Mouse (Mus musculus) stomach, embryonic 14.5 days (tissue): ENCODE measurements around the gene Mybpc3. TPM values are rescaled to one million over a fixed set of nuclear protein-coding genes. Genes with fewer than 3 reads are reported as not detected.

Experiments used
- ATAC-seq: fragments of 200-750 bp; cut with Nextera tagmentation; 2 replicates; pipeline ENCODE4 v1.8.0; 2017; ENCODE audit warnings: low read depth, moderate TSS enrichment; ENCODE audit not compliant: insufficient number of reproducible peaks, insufficient read depth, low FRiP score
- H3K27ac ChIP-seq: fragments of 300-500 bp; sonication (generic); 2 replicates; pipeline ENCODE4 v1.5.1; 2014; ENCODE audit warnings: mild to moderate bottlenecking, low read length, moderate library complexity, mixed read lengths
- H3K27me3 ChIP-seq: fragments of 300-500 bp; sonication (generic); 2 replicates; pipeline ENCODE4 v1.6.1; 2014; ENCODE audit warnings: low read length, control low read depth, mixed read lengths; ENCODE audit not compliant: control insufficient read depth, insufficient read depth
- H3K36me3 ChIP-seq: fragments of 300-500 bp; sonication (generic); 2 replicates; pipeline ENCODE4 v1.6.1; 2014; ENCODE audit warnings: mild to moderate bottlenecking, control low read depth, low read length, moderate library complexity, mixed read lengths; ENCODE audit not compliant: control insufficient read depth, insufficient read depth
- H3K4me1 ChIP-seq: fragments of 300-500 bp; sonication (generic); 2 replicates; pipeline ENCODE4 v1.6.1; 2014; ENCODE audit warnings: low read length, control low read depth, mixed read lengths; ENCODE audit not compliant: control insufficient read depth, insufficient read depth
- H3K4me2 ChIP-seq: fragments of 300-500 bp; sonication (generic); replicated peaks from 2 replicates; pipeline ENCODE4 v1.6.1; 2014; ENCODE audit warnings: low read depth, low read length, control low read depth
- H3K4me3 ChIP-seq: fragments of 300-500 bp; sonication (generic); 2 replicates; pipeline ENCODE4 v1.5.1; 2014; ENCODE audit warnings: low read depth, low read length, control low read depth
- H3K9ac ChIP-seq: fragments of 300-500 bp; sonication (generic); replicated peaks from 2 replicates; pipeline ENCODE4 v1.6.1; 2014; ENCODE audit warnings: low read depth, mild to moderate bottlenecking, control low read depth, low read length, moderate library complexity, mixed read lengths
- H3K9me3 ChIP-seq: fragments of 300-500 bp; sonication (generic); 2 replicates; pipeline ENCODE4 v1.6.1; 2016; ENCODE audit warnings: low read depth, low read length, control low read depth; ENCODE audit not compliant: control insufficient read depth
- WGBS: fragments of 180-500 bp; shearing (Covaris S2); extraction: QIAGEN DNeasy Blood & Tissue Kit; methylation state at CpG from one replicate; pipeline ENCODE4 v1.1.7; 2014; 5-methylcytosine and 5-hydroxymethylcytosine counted together
- polyA plus RNA-seq: library from polyadenylated mRNA; unstranded; fragments of >200 nt; fragmentation: Nextera tagmentation; extraction: Ambion mirVana; gene quantifications from 2 replicates; pipeline ENCODE4 v1.2.1, GENCODE M21; 2014

Gene Mybpc3
- polyA plus RNA-seq, 1 experiment from 2014 or later: 0.42 TPM

DNA sequence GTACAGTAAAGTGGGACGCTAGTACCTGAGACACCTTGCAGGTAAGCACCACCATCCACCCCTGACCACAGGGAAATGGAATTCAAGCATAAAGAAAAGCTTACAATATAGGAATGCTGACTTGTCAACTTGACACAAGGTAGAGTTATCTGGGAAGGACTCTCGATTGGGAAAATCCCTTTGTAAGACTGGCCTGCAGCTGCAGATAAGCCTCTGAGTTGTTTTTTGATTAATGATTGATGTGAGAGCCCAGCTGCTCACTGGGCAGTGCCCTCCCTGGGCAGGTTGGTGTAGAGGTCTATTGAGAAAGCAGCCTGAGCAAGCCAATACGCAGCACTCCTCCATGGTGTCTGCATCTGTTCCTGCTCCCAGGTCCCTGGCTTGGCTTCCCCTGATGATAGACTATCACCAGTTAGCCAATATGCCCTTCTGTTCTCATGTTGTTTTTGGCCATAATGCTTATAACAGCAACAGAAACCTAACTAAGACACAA lies 35.0 kb downstream of the Mybpc3 start:
- no peaks in the 10 kb centered on the region for H3K27me3 ChIP-seq
- no peak overlapping the region for H3K4me3 ChIP-seq
- H3K4me2 ChIP-seq: no peak overlapping the region
- H3K27ac ChIP-seq: no peak overlapping the region
- 68% methylated on average over 3 of the region's 3 CpGs for WGBS
- H3K4me1 ChIP-seq: no peaks in the 10 kb centered on the region
- H3K9ac ChIP-seq: no peak overlapping the region
- no peaks in the 10 kb centered on the region for H3K9me3 ChIP-seq
- no peak for ATAC-seq
- peaks cover 12% of the 10 kb centered on the region; the same call in 1 of the 2 replicates for H3K36me3 ChIP-seq

DNA sequence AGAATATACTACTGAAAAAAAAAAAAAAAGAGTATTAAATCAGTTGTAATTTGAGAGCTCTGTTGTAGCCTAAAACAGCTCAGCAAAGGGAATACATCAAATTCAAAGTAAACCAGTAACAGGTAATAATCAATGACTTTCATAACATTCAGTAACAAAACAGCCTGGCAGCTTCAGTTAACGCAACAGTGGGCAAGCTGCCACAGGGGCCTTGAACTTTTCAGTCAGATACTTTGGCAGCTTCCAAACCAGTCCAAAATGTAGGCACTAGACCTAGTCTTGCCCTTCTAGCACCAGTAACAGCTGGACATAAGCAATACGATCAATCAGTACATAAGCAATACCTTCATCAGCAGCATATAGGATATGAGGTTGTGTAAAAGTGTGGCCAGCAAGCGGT lies 36.1 kb downstream of the Mybpc3 start:
- Histone ChIP-seq H3K4me2 (no peak overlapping the region), H3K9ac (no peak overlapping the region), H3K9me3 (no peaks in the 10 kb centered on the region), H3K4me3 (no peak overlapping the region), H3K36me3 (peaks cover 14% of the 10 kb centered on the region; the same call in 1 of the 2 replicates), H3K27ac (no peak overlapping the region), H3K27me3 (no peaks in the 10 kb centered on the region), H3K4me1 (no peaks in the 10 kb centered on the region)
- WGBS: 97% methylated on average over 3 of the region's 3 CpGs
- ATAC-seq: no peak

DNA sequence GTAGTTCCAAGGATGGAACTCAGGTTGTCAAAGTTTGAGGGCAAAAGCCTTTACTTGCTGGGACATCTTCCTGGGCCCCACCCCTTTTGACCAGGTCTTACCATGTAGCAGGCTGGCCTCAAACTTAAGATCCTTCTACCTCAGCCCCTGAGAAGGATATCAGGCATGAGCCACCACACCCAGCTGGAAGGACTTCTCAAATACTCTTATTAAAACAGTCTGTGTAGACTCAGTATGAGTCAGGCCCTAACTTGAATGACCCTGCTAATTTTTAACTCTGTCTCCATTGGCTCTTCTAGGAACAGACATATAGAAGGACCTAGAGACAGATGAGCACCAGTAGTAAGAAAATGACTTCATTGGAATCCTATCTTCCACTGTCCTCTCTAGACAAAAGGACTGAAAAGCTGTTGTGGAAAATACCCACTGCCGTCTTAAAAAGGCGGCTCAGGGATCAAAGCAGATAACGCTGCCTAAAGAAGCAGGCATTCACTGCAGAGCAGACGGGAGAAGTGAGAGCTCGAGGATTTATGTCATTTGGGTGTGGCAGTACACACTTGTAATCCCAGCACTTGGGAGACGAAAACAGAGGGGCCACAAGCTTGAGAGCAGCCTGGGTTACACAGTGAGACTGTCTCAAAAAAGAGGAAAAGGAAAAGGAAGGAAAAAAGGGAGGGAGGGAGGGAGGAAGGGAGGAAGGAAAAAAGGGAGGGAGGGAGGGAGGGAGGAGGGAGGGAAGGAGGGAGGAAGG lies 39.2 kb downstream of the Mybpc3 start:
- WGBS: 37% methylated on average over 6 of the region's 6 CpGs
- no peak overlapping the region for H3K4me3 ChIP-seq
- H3K27ac ChIP-seq: peak overlapping the region; percentile 21; the same call in 1 of the 2 replicates
- H3K9ac ChIP-seq: no peak overlapping the region
- H3K9me3 ChIP-seq: no peaks in the 10 kb centered on the region
- no peak overlapping the region for H3K4me2 ChIP-seq
- peaks cover 19% of the 10 kb centered on the region; the same call in 1 of the 2 replicates for H3K36me3 ChIP-seq
- H3K27me3 ChIP-seq: no peaks in the 10 kb centered on the region
- no peaks in the 10 kb centered on the region for H3K4me1 ChIP-seq
- ATAC-seq: peak; percentile 49; the same call in 1 of the 2 replicates

DNA sequence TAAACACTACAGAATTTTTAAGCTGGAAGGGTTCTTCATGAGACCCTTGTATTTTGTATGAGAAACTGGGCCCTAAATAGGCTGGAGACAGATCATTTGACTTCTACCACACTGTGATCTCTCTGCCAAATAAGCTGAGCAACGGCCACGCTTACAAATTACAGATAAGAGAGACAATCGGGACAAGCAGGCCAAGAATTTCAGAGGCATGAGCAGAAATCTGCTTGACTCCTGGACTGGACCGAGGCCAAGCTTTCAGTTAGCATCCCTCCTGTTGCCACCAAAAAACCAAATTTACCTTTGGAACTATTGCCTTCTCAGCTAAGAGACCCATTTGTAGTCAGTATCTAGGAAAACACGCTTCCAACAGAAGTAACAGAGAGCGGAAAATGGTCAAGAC lies 42.6 kb downstream of the Mybpc3 start:
- H3K27ac ChIP-seq: no peak overlapping the region
- no peaks in the 10 kb centered on the region for H3K4me1 ChIP-seq
- H3K36me3 ChIP-seq: peaks cover 21% of the 10 kb centered on the region; the same call in 1 of the 2 replicates
- 78% methylated on average over 6 of the region's 6 CpGs for WGBS
- no peak overlapping the region for H3K9ac ChIP-seq
- H3K9me3 ChIP-seq: no peaks in the 10 kb centered on the region
- no peak overlapping the region for H3K4me2 ChIP-seq
- no peak overlapping the region for H3K4me3 ChIP-seq
- no peaks in the 10 kb centered on the region for H3K27me3 ChIP-seq
- no peak for ATAC-seq

DNA sequence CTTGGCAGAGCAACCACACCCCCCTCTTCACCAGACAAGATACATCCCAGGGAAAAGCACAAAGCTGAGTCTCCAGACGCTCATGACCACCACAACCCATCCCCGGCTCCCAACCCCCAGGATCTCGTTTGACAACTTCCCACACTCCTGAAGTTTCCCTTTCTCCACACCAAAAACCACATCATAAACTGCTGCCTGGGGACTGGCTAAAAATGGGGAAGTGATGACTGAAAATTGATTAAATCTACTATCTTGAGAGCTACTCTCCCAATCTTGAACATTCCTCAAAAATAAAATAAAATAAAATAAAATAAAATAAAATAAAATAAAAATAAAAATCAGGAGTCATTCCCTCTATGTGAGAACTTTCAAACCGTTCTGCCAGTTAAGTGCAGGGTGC lies 45.0 kb downstream of the Mybpc3 start:
- H3K4me3 ChIP-seq: no peak overlapping the region
- no peaks in the 10 kb centered on the region for H3K27me3 ChIP-seq
- peaks cover 24% of the 10 kb centered on the region; the same call in 1 of the 2 replicates for H3K36me3 ChIP-seq
- ATAC-seq: no peak
- no peak overlapping the region for H3K27ac ChIP-seq
- H3K4me2 ChIP-seq: no peak overlapping the region
- H3K9me3 ChIP-seq: no peaks in the 10 kb centered on the region
- WGBS: 83% methylated on average over 4 of the region's 4 CpGs
- no peak overlapping the region for H3K9ac ChIP-seq
- no peaks in the 10 kb centered on the region for H3K4me1 ChIP-seq

DNA sequence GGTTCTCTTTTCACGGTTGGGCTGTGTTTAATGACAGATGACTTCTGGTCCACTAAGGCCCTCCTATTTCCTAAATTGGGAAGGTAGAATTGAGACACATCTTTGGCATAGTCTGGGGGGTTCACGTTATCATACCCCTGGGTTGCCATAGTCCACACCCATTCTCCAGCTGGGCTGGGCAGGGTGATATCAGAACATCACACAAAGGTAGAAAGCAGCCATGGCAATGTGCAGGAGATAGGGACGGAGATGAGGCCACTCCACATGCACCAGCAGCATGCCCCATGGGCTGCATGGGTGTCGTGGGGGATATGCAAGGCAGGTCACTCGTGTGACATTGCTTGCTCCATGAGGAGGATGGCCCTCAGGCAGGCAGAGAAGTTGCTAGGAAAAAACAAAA lies 45.6 kb downstream of the Mybpc3 start:
- Histone ChIP-seq H3K4me3 (no peak overlapping the region), H3K4me2 (no peak overlapping the region), H3K27me3 (no peaks in the 10 kb centered on the region), H3K9ac (no peak overlapping the region), H3K36me3 (peaks cover 22% of the 10 kb centered on the region; the same call in 1 of the 2 replicates), H3K27ac (no peak overlapping the region), H3K9me3 (no peaks in the 10 kb centered on the region), H3K4me1 (no peaks in the 10 kb centered on the region)
- 80% methylated on average over 5 of the region's 5 CpGs for WGBS
- ATAC-seq: no peak

DNA sequence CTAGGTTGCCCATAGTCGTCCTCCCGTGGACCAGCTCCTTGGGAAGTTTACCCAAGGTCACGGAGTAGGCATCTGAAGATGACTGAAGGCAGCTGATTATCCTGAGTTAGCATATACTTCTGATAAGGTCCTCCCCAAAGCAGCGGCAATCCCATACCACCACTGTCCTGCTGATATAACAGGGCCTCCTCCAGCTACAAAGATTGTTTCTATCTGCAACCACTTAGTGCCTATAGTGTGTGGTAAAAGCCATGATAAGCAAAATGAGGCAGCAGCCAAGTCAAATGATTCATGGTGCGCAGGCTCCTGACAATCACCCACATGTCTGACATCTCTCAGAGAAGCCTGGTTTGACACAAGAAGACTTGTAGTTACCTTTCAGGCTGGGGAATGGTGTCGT lies 47.0 kb downstream of the Mybpc3 start:
- no peak overlapping the region for H3K9ac ChIP-seq
- no peak for ATAC-seq
- no peaks in the 10 kb centered on the region for H3K9me3 ChIP-seq
- H3K4me3 ChIP-seq: no peak overlapping the region
- 84% methylated on average over 6 of the region's 6 CpGs for WGBS
- no peaks in the 10 kb centered on the region for H3K4me1 ChIP-seq
- H3K4me2 ChIP-seq: no peak overlapping the region
- H3K27ac ChIP-seq: no peak overlapping the region
- no peaks in the 10 kb centered on the region for H3K27me3 ChIP-seq
- H3K36me3 ChIP-seq: peaks cover 27% of the 10 kb centered on the region; the same call in 1 of the 2 replicates

DNA sequence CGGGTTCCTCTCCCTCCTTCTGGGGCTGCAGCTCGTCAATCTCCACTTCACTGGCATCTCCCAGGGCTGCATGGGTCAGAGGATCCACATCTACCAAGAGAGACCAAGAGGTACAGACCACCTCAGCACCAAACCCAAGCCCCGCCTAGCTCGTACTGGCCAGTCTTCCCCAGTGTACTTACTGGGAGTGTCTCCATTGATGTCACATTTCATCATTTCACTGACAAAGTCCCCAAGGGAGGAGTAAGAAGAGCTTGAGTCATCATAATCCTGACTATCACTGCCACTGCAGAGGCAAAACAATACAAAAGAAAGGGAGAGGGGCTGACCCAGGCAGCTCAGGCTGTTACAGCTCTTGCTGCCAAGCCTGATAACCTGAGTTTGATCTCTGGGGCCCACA lies 49.7 kb downstream of the Mybpc3 start:
- H3K9me3 ChIP-seq: no peaks in the 10 kb centered on the region
- no peaks in the 10 kb centered on the region for H3K4me1 ChIP-seq
- ATAC-seq: 0 out of 2 replicates have a peak, but pooled peaks have one; percentile 10
- H3K4me3 ChIP-seq: no peak overlapping the region
- H3K4me2 ChIP-seq: no peak overlapping the region
- no peaks in the 10 kb centered on the region for H3K27me3 ChIP-seq
- H3K36me3 ChIP-seq: peaks cover 20% of the 10 kb centered on the region
- no peak overlapping the region for H3K27ac ChIP-seq
- no peak overlapping the region for H3K9ac ChIP-seq
- 66% methylated on average over 4 of the region's 4 CpGs for WGBS
